ENCODE assay signal across 19 mouse cellular contexts in genomic region chr8:111950846-111951245, GRCm38 (mm10). TPM values are rescaled to one million over a fixed set of nuclear protein-coding genes. Genes with fewer than 3 reads are reported as not detected.
"Had no signal": no experiment of that assay in that cellular context is flagged by ENCODE, and none has a peak within 500 bp of the region (broad histone marks: within the 10 kb centered on the region; RNA-seq: fewer than 3 reads in every experiment).

No protein-coding gene starts in this region.

- H3K4me3 ChIP-seq: liver, embryonic 13.5 days; liver, embryonic 15.5 days; midbrain, embryonic 10.5 days; midbrain, embryonic 12.5 days; myocyte; neural tube, embryonic 13.5 days; neural tube, embryonic 15.5 days; stomach, embryonic 15.5 days had no signal

- H3K9ac ChIP-seq: liver, embryonic 13.5 days; liver, embryonic 15.5 days; liver, postnatal 0 days; lung, embryonic 14.5 days; midbrain, embryonic 12.5 days; neural tube, embryonic 13.5 days; neural tube, embryonic 15.5 days; stomach, embryonic 15.5 days had no signal

- H3K4me2 ChIP-seq: liver, embryonic 13.5 days; liver, embryonic 15.5 days; lung, embryonic 14.5 days; midbrain, embryonic 12.5 days; neural tube, embryonic 13.5 days; neural tube, embryonic 15.5 days; stomach, embryonic 15.5 days had no signal

- H3K27me3 ChIP-seq: liver, embryonic 13.5 days; liver, embryonic 15.5 days; midbrain, embryonic 12.5 days; neural tube, embryonic 13.5 days; neural tube, embryonic 15.5 days; stomach, embryonic 15.5 days had no signal

- DNase-seq: liver, embryonic 13.5 days; liver, postnatal 0 days; lung, embryonic 14.5 days; lung, postnatal 10 days; midbrain, embryonic 14.5 days; retina, postnatal 1 day; right cerebral cortex, postnatal 4 days; thymus, adult 2 months; thymus, postnatal 25 days; thymus, postnatal 4 days had no signal

- H3K9me3 ChIP-seq: liver, embryonic 13.5 days; liver, embryonic 15.5 days; midbrain, embryonic 10.5 days; midbrain, embryonic 12.5 days; neural tube, embryonic 13.5 days; neural tube, embryonic 15.5 days; stomach, embryonic 15.5 days had no signal

- H3K27ac ChIP-seq: liver, embryonic 13.5 days; liver, embryonic 15.5 days; midbrain, embryonic 10.5 days; midbrain, embryonic 12.5 days; neural tube, embryonic 13.5 days; neural tube, embryonic 15.5 days; stomach, embryonic 15.5 days; stomach, postnatal 0 days had no signal

- H3K4me1 ChIP-seq: liver, embryonic 13.5 days; liver, embryonic 15.5 days; midbrain, embryonic 10.5 days; midbrain, embryonic 12.5 days; neural tube, embryonic 13.5 days; neural tube, embryonic 15.5 days; stomach, embryonic 15.5 days had no signal

- ATAC-seq: liver, postnatal 0 days; midbrain, embryonic 16.5 days had no signal

RNA-seq across cellular contexts. Expression of gene Chst5, which starts 40.6 kb away (rescaled TPM):
- polyA plus RNA-seq: liver, embryonic 13.5 days; liver, postnatal 0 days had no signal
